Mouse (Mus musculus) brain, adult 10 weeks (tissue): ENCODE measurements around the gene Fam149b. TPM values are rescaled to one million over a fixed set of nuclear protein-coding genes. Genes with fewer than 3 reads are reported as not detected.

Source experiments
- polyA plus RNA-seq: library from polyadenylated mRNA; stranded (reverse); fragments of 350-450 nt; fragmentation: Illumina TruSeq; extraction: RNeasy Lipid Tissue Mini Kit (QIAGEN cat#74804); gene quantifications from one replicate; pipeline ENCODE4 v1.2.3, GENCODE M21; 2015; ENCODE audit warnings: low read depth, low replicate concordance

The Fam149b gene
- polyA plus RNA-seq, result 40.3 TPM

DNA sequence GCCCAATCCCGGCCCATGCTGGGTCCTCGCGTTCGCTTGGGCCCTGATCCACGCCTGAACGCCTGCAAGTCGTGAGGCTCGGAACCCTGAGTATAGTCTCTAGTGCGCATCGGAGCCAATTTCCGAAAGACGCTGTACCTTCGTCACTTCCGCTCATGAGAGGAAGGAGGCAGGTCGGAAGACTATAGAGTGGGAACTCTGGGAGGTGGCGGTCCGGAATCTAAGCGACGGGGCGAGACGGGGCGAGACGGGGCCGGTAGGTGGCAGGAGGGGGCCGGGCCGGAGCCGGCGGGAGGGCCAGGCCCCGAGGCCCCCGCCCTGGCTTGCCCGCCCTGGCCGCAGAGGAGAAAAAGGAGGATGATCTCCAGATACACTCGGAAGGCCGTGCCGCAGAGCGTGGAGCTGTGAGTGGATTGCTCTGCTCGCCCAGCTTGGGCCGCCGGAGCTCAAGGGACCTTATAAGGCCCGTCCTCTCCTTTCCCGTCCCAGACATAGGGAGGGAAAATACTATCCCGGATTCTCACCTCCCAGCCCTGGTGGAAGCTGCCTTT, at the start of gene Fam149b, which contains the start of gene Ecd:
TSS of gene Fam149b (plus strand) at position 172 of the 551 bp plus-strand sequence.
TSS of gene Ecd (minus strand) at position 131 of the 551 bp plus-strand sequence.

DNA sequence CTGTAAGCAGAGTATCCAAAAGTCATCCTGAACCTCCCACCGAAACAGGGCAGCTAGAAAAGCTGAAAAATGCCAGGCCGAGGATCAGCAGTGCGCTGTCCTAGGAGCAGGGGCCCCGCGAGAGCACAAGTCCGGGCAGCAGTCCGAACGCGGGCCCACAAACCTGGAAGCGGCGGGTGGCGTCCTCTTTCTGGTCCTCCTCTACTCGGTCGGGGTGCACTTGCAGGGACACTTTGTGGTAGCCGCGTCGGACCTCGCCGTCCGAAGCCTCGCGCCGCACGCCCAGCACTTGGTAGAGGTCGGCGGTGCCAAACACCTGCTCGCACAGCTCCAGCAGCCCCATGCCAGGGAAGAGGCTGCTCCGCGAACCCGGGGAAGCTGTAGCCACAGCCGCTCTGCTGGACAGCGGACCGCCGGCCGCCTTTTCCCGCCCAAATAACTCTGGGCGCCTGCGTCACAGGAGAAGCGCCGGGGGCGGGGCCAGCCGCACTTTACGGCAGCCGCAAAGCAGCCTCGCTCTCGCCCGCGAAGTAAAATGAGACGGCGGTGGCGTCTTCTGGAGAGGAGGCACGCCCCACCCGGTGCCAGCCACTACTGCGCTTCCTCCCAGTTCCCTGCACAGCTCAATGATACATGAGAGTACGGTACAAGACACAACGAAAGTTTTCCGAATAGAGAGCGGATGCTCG, 40.6 kb downstream of the Fam149b start, which contains the start of gene Dnajc9:
TSS of gene Dnajc9 (minus strand) at position 470 of the 689 bp plus-strand sequence.

DNA sequence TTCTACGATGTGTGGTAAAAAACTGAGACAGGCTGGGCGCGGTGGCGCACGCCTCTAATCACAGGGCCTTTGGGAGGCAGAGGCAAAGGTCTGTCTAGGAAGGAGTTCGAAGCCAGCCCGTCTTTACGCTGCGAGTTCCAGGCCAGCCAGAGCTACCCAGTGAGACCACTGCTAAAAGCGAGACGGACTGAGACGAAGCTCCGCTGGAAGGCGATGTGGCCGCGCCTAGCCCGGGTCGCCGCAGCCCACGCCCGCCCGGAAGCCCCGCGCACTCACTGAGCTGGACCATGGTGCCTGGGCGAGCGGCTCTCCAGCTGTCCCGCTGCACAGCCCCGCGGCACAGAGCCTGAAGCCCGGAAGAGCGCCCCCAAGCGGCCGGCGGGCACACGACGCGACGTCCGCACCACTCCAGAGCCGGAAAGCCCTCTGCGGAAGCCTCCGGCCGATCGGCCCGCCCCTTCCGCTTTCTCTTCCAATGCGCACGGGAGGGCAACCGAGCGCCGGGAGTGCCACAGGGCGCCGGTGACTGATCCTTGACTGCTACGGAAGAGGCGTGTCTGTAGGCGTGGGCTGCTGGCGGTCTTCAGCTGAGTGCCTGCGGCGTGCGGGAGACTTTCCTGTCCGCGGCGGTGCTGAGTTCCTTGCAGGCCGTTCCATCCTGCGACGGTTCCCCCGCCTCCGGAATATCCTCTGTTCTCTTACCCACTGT, 45.4 kb downstream of the Fam149b start, which contains the start of gene Mrps16:
TSS of gene Mrps16 (minus strand) at position 430 of the 709 bp plus-strand sequence.

Other genes starting within 250 kb of the Fam149b start
- 7.0 TPM for gene Saysd1, start 209.6 kb upstream of the Fam149b start, polyA plus RNA-seq
- gene Kcnk5, start 166.4 kb upstream of the Fam149b start, polyA plus RNA-seq, result 0.42 TPM
- gene Kcnk16, start 79.0 kb upstream of the Fam149b start, polyA plus RNA-seq, result not detected
- gene Nudt13, start 53.5 kb upstream of the Fam149b start, polyA plus RNA-seq, result 27.6 TPM
- gene Ecd, start within 50 bp of the Fam149b start, polyA plus RNA-seq, result 47.2 TPM
- gene Dnajc9, start 40.7 kb downstream of the Fam149b start, polyA plus RNA-seq, result 51.1 TPM
- 61.7 TPM for gene Mrps16, start 45.5 kb downstream of the Fam149b start, polyA plus RNA-seq
- 0.88 TPM for gene Cfap70, start 104.1 kb downstream of the Fam149b start, polyA plus RNA-seq
- gene Anxa7, start 132.0 kb downstream of the Fam149b start, polyA plus RNA-seq, result 85.4 TPM
- 0.33 TPM for gene Mss51, start 148.7 kb downstream of the Fam149b start, polyA plus RNA-seq
- gene Ppp3cb, start 198.4 kb downstream of the Fam149b start, polyA plus RNA-seq, result 266 TPM